Mouse (Mus musculus) CH12.LX (cell line): ENCODE measurements around the gene Arhgef19. TPM values are rescaled to one million over a fixed set of nuclear protein-coding genes. Genes with fewer than 3 reads are reported as not detected.

Experiments used
- DNase-seq: peaks from one replicate; pipeline ENCODE4 v3.0.0-alpha.2; 2013; ENCODE audit errors: extremely low read depth
- H3K27ac ChIP-seq: 2 replicates; pipeline ENCODE4 v1.5.1; 2012; ENCODE audit warnings: low read depth, mild to moderate bottlenecking, control low read depth, moderate library complexity; ENCODE audit not compliant: insufficient read depth
- H3K27me3 ChIP-seq: replicated peaks from 2 replicates; pipeline ENCODE3; 2012; ENCODE audit warnings: inconsistent platforms
- H3K36me3 ChIP-seq, 2 experiments: replicated peaks in 1 of 2; 2 replicates each; pipeline versions ENCODE3 to v1.6.1; 2012; ENCODE audit warnings: inconsistent platforms in 1 of 2, low read length in 1 of 2, mild to moderate bottlenecking in 1 of 2, mixed read lengths in 1 of 2, moderate library complexity in 1 of 2; ENCODE audit not compliant: control insufficient read depth in 1 of 2, insufficient read depth in 1 of 2
- H3K4me1 ChIP-seq, 2 experiments: 2 replicates each; pipeline ENCODE4 v1.6.1; 2012; ENCODE audit warnings: inconsistent platforms in 1 of 2, moderate library complexity in 1 of 2; ENCODE audit not compliant: insufficient read depth in 2 of 2, control insufficient read depth in 1 of 2
- H3K4me2 ChIP-seq: 2 replicates; pipeline ENCODE4 v1.6.1; 2012; ENCODE audit warnings: low read depth, mild to moderate bottlenecking, control low read depth; ENCODE audit not compliant: poor library complexity, insufficient read depth, severe bottlenecking
- H3K4me3 ChIP-seq, 3 experiments: fragments of 150-350 bp in 1 of 3; sonication (generic) in 1 of 3; replicated peaks in 1 of 3; 2 replicates each; pipeline versions ENCODE3 to v1.5.1; 2011 to 2012; ENCODE audit warnings: low read depth in 2 of 3, low read length in 2 of 3, mild to moderate bottlenecking in 2 of 3, moderate library complexity in 2 of 3, control low read depth in 1 of 3, improper control_type of control experiment in 1 of 3, inconsistent platforms in 1 of 3, mixed read lengths in 1 of 3; ENCODE audit not compliant: poor library complexity in 1 of 3
- H3K79me2 ChIP-seq: replicated peaks from 2 replicates; pipeline ENCODE4 v1.6.1; 2012; ENCODE audit warnings: mild to moderate bottlenecking, moderate library complexity; ENCODE audit not compliant: control insufficient read depth, poor library complexity, insufficient read depth, severe bottlenecking; ENCODE audit errors: extremely low read depth
- H3K9ac ChIP-seq: 2 replicates; pipeline ENCODE4 v1.6.1; 2012; ENCODE audit warnings: low read depth, mild to moderate bottlenecking, control low read depth, moderate library complexity; ENCODE audit not compliant: insufficient read depth
- H3K9me3 ChIP-seq: replicated peaks from 2 replicates; pipeline ENCODE3; 2012; ENCODE audit warnings: low read length, inconsistent platforms, mixed read lengths
- BHLHE40 ChIP-seq: IDR thresholded peaks from 2 replicates; pipeline ENCODE4 v1.6.1; 2011; ENCODE audit warnings: mild to moderate bottlenecking, low read depth, low read length, improper control_type of control experiment
- CHD1 ChIP-seq: IDR thresholded peaks from 2 replicates; pipeline ENCODE4 v1.6.1; 2012; ENCODE audit warnings: low read depth, low read length, improper control_type of control experiment, inconsistent platforms
- CHD2 ChIP-seq: IDR thresholded peaks from 2 replicates; pipeline ENCODE4 v1.6.1; 2011; ENCODE audit warnings: low read length, improper control_type of control experiment
- CTCF ChIP-seq, 2 experiments: IDR thresholded peaks in 1 of 2; conservative IDR thresholded peaks in 1 of 2; 2 replicates each; pipeline ENCODE4 v1.5.1; 2011 to 2012; ENCODE audit warnings: low read depth in 2 of 2, low read length in 2 of 2, improper control_type of control experiment in 1 of 2, inconsistent platforms in 1 of 2, mild to moderate bottlenecking in 1 of 2, moderate library complexity in 1 of 2
- GABPA ChIP-seq: IDR thresholded peaks from 2 replicates; pipeline ENCODE4 v1.6.1; 2012; ENCODE audit warnings: low read depth, low read length, improper control_type of control experiment, inconsistent platforms; ENCODE audit not compliant: insufficient replicate concordance
- IRF4 ChIP-seq: IDR thresholded peaks from 2 replicates; pipeline ENCODE4 v1.6.1; 2014; ENCODE audit warnings: low read depth, mild to moderate bottlenecking, inconsistent platforms, low read length, improper control_type of control experiment
- JUN ChIP-seq: IDR thresholded peaks from 2 replicates; pipeline ENCODE4 v1.6.1; 2011; ENCODE audit warnings: low read depth, mild to moderate bottlenecking, low read length, improper control_type of control experiment, moderate library complexity; ENCODE audit not compliant: insufficient read depth
- JUND ChIP-seq: conservative IDR thresholded peaks from 2 replicates; pipeline ENCODE4 v1.6.1; 2011; ENCODE audit warnings: low read depth, low read length, improper control_type of control experiment
- KAT2A ChIP-seq: IDR thresholded peaks from 2 replicates; pipeline ENCODE4 v1.6.1; 2012; ENCODE audit warnings: low read length, improper control_type of control experiment, inconsistent platforms; ENCODE audit not compliant: insufficient replicate concordance
- MAX ChIP-seq: IDR thresholded peaks from 2 replicates; pipeline ENCODE4 v1.6.1; 2011; ENCODE audit warnings: low read length, improper control_type of control experiment
- MAZ ChIP-seq: IDR thresholded peaks from 2 replicates; pipeline ENCODE4 v1.6.1; 2012; ENCODE audit warnings: low read depth, mild to moderate bottlenecking, inconsistent platforms, low read length, improper control_type of control experiment, moderate library complexity
- MEF2A ChIP-seq: IDR thresholded peaks from 2 replicates; pipeline ENCODE4 v1.6.1; 2014; ENCODE audit warnings: low read depth, mild to moderate bottlenecking, inconsistent platforms, low read length, improper control_type of control experiment, borderline replicate concordance
- MXI1 ChIP-seq: IDR thresholded peaks from 2 replicates; pipeline ENCODE4 v1.6.1; 2011; ENCODE audit warnings: mild to moderate bottlenecking, low read depth, low read length, improper control_type of control experiment
- MYC ChIP-seq: IDR thresholded peaks from 2 replicates; pipeline ENCODE4 v1.6.1; 2011; ENCODE audit warnings: low read depth, mild to moderate bottlenecking, improper control_type of control experiment, low read length
- PAX5 ChIP-seq: IDR thresholded peaks from 2 replicates; pipeline ENCODE4 v1.6.1; 2012; ENCODE audit warnings: low read length, inconsistent platforms, mixed read lengths
- POLR2AphosphoS2 ChIP-seq: IDR thresholded peaks from 2 replicates; pipeline ENCODE4 v1.6.1; 2011; ENCODE audit warnings: low read depth, low read length, improper control_type of control experiment
- RAD21 ChIP-seq: IDR thresholded peaks from 2 replicates; pipeline ENCODE4 v1.6.1; 2011; ENCODE audit warnings: low read depth, mild to moderate bottlenecking, low read length, improper control_type of control experiment, moderate library complexity
- RCOR1 ChIP-seq: conservative IDR thresholded peaks from 2 replicates; pipeline ENCODE4 v1.6.1; 2012; ENCODE audit warnings: low read depth, mild to moderate bottlenecking, inconsistent platforms, low read length, improper control_type of control experiment
- TBP ChIP-seq: conservative IDR thresholded peaks from 2 replicates; pipeline ENCODE4 v1.6.1; 2011; ENCODE audit warnings: low read depth, low read length, improper control_type of control experiment
- TCF12 ChIP-seq: IDR thresholded peaks from 2 replicates; pipeline ENCODE4 v1.6.1; 2014; ENCODE audit warnings: low read depth, mild to moderate bottlenecking, inconsistent platforms, low read length, improper control_type of control experiment
- USF1 ChIP-seq: IDR thresholded peaks from 2 replicates; pipeline ENCODE4 v1.6.1; 2014; ENCODE audit warnings: low read depth, mild to moderate bottlenecking, inconsistent platforms, low read length, improper control_type of control experiment
- ZMIZ1 ChIP-seq: IDR thresholded peaks from 2 replicates; pipeline ENCODE4 v1.6.1; 2012; ENCODE audit warnings: low read depth, mild to moderate bottlenecking, inconsistent platforms, low read length, improper control_type of control experiment
- ZNF384 ChIP-seq: IDR thresholded peaks from 2 replicates; pipeline ENCODE4 v1.6.1; 2012; ENCODE audit warnings: low read depth, low read length, improper control_type of control experiment, inconsistent platforms
- dilution Hi-C: fragments of 300-500 bp; cut with MboI; formaldehyde crosslinking; loops from 2 replicates; pipeline ENCODE4 v1.14.3; 2020; ENCODE audit warnings: low sequenced_read_pairs; ENCODE audit not compliant: extremely low pct_unique_long_range_greater_than_20kb, extremely low pct_ligation_motif_present
- in situ Hi-C: fragments of 300-500 bp; cut with MboI; formaldehyde crosslinking; loops from 3 replicates; pipeline ENCODE4 v1.14.3; 2019; ENCODE audit warnings: low sequenced_read_pairs, low pct_ligation_motif_present, low pct_unique_long_range_greater_than_20kb, mixed read lengths
- polyA plus RNA-seq: library from polyadenylated mRNA; unstranded; fragments of >175 nt; gene quantifications from 2 replicates; pipeline ENCODE4 v1.2.1, GENCODE M21; 2012; ENCODE audit warnings: low read depth; ENCODE audit not compliant: insufficient read length
- total RNA-seq, 2 experiments: library from RNA; depleted of rRNA; stranded (reverse); fragments of 300-350 nt in 1 of 2; fragments of >200 nt in 1 of 2; gene quantifications; 2 replicates each; pipeline ENCODE4 v1.2.3; 2012 to 2014

Gene Arhgef19
- total and polyA plus RNA-seq, 3 experiments, result 0.19 to 0.21 TPM; not detected in 1

- H3K4me1 ChIP-seq, result peaks cover 16 to 28% of the 10 kb centered on the region in 2 experiments
- H3K27ac ChIP-seq, result no peak overlapping the region
- no peak overlapping the region for H3K4me2 ChIP-seq
- peaks cover 6% of the 10 kb centered on the region for H3K9me3 ChIP-seq
- H3K4me3 ChIP-seq, result no peak overlapping the region
- dilution Hi-C loops, result no loop called here
- H3K27me3 ChIP-seq, result peaks cover 96% of the 10 kb centered on the region
- TF ChIP-seq BHLHE40, result no peak
- TF ChIP-seq MAZ, result no peak
- TF ChIP-seq MXI1, result no peak
- no peak for TF ChIP-seq ZMIZ1
- TF ChIP-seq MEF2A, result no peak
- TF ChIP-seq TBP, result no peak
- TF ChIP-seq MAX, result no peak
- no peak for TF ChIP-seq KAT2A
- TF ChIP-seq MYC, result no peak
- no peak for TF ChIP-seq TCF12
- TF ChIP-seq CHD2, result no peak
- no peak for TF ChIP-seq CHD1
- TF ChIP-seq GABPA, result no peak
- H3K9ac ChIP-seq, result no peak overlapping the region
- DNase-seq, result no peak
- H3K36me3 ChIP-seq, result no peaks in the 10 kb centered on the region
- no peaks in the 10 kb centered on the region for H3K79me2 ChIP-seq
- in situ Hi-C loops, result no loop called here
These were observed 3.4 kb downstream of the Arhgef19 start for GRCm38 (mm10) chr4:141242651-141243241.

DNA sequence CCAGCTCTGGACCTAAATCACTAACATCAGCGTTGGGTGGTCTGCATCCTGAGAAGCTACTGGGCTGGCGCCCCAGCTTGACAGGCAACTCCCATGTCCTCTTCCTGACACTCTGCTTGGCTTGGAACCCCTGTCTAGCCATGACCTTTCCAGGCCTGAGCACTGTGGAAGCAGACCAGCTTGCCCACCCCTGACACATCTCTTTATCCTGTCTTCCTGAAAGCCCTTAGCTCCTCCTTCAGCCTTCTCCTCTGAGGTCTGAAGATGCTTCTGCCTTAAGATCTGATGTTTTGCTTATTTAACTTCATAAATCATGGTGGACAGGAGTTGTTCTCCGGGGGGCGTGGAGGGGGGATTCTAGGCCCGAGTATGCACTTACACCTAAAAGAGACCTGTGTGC is 4.3 kb downstream of the Arhgef19 start:
- Histone ChIP-seq H3K27me3 (peaks cover 97% of the 10 kb centered on the region), H3K79me2 (no peaks in the 10 kb centered on the region), H3K27ac (no peak overlapping the region), H3K4me3 (no peak overlapping the region), H3K9ac (no peak overlapping the region), H3K4me1 (peaks cover 16 to 28% of the 10 kb centered on the region in 2 experiments), H3K9me3 (peaks cover 10% of the 10 kb centered on the region), H3K36me3 (no peaks in the 10 kb centered on the region), H3K4me2 (no peak overlapping the region)
- dilution Hi-C loops, result no loop called here
- no peak for TF ChIP-seq MYC
- no peak for TF ChIP-seq PAX5
- no peak for TF ChIP-seq ZNF384
- TF ChIP-seq CTCF (conservative IDR thresholded peaks at IDR 0.05 in 1 of 2, IDR thresholded peaks at IDR 0.05 in 1 of 2; ENCODE audit: low read depth in 2 of 2, low read length in 2 of 2), result no peak
- TF ChIP-seq ZMIZ1, result no peak
- TF ChIP-seq JUND, result no peak
- TF ChIP-seq JUN, result no peak
- TF ChIP-seq POLR2AphosphoS2, result no peak
- no peak for TF ChIP-seq IRF4
- TF ChIP-seq RAD21, result no peak
- TF ChIP-seq CHD2, result no peak
- TF ChIP-seq USF1, result no peak
- TF ChIP-seq MAX, result no peak
- TF ChIP-seq RCOR1, result no peak
- in situ Hi-C loops, result no loop called here
- DNase-seq, result no peak
